Mouse (Mus musculus): ENCODE data around the gene Wfdc15a.

- no peak for TF ChIP-seq CTCF (IDR thresholded peaks at IDR 0.05; ENCODE audit: low read depth)
- TF ChIP-seq EP300 (optimal IDR thresholded peaks at IDR 0.05): no peak
Measured at GRCm38 (mm10) chr2:164183340-164183739, 16.6 kb downstream of the Wfdc15a start.

Measured in stomach, postnatal 0 days (tissue).